Mouse (Mus musculus) heart, embryonic 14.5 days (tissue): Measurements from ENCODE around the gene Sgf29. TPM values are rescaled to one million over a fixed set of nuclear protein-coding genes. Genes with fewer than 3 reads are reported as not detected.
"Not testable (repeated sequence)": the region's sequence is repeated elsewhere in the genome, so short reads cannot be mapped to it uniquely, and the experiment has no call there.

Experiments used
- ATAC-seq: fragments of 200-750 bp; cut with Nextera tagmentation; 2 replicates; pipeline ENCODE4 v1.8.0; 2017; ENCODE audit warnings: low read depth, moderate TSS enrichment; ENCODE audit not compliant: insufficient number of reproducible peaks, insufficient read depth, low FRiP score
- H3K27ac ChIP-seq, 2 experiments: fragments of 200-500 bp in 1 of 2; fragments of 300-500 bp in 1 of 2; sonication (generic) in 1 of 2; replicated peaks in 1 of 2; 2 replicates each; pipeline ENCODE4 v1.5.1; 2012 to 2014; ENCODE audit warnings: low read depth in 2 of 2, low read length in 2 of 2, control low read depth in 1 of 2, mild to moderate bottlenecking in 1 of 2, mixed read lengths in 1 of 2; ENCODE audit not compliant: control insufficient read depth in 1 of 2, insufficient read depth in 1 of 2
- H3K27me3 ChIP-seq: fragments of 300-500 bp; sonication (generic); 2 replicates; pipeline ENCODE4 v1.6.1; 2014; ENCODE audit warnings: mild to moderate bottlenecking, low read length, control low read depth; ENCODE audit not compliant: control insufficient read depth, insufficient read depth
- H3K36me3 ChIP-seq: fragments of 300-500 bp; sonication (generic); 2 replicates; pipeline ENCODE4 v1.6.1; 2014; ENCODE audit warnings: mild to moderate bottlenecking, control low read depth, low read length, mixed read lengths; ENCODE audit not compliant: control insufficient read depth, insufficient read depth
- H3K4me1 ChIP-seq, 2 experiments: fragments of 200-500 bp in 1 of 2; fragments of 300-500 bp in 1 of 2; sonication (generic) in 1 of 2; 2 replicates each; pipeline ENCODE4 v1.6.1; 2012 to 2014; ENCODE audit warnings: low read length in 2 of 2, control low read depth in 1 of 2, mixed read lengths in 1 of 2; ENCODE audit not compliant: control insufficient read depth in 2 of 2, insufficient read depth in 2 of 2
- H3K4me2 ChIP-seq: fragments of 300-500 bp; sonication (generic); 2 replicates; pipeline ENCODE4 v1.6.1; 2014; ENCODE audit warnings: mild to moderate bottlenecking, low read length
- H3K4me3 ChIP-seq, 2 experiments: fragments of 200-500 bp in 1 of 2; fragments of 300-500 bp in 1 of 2; sonication (generic) in 1 of 2; 2 replicates each; pipeline ENCODE4 v1.5.1; 2012 to 2014; ENCODE audit warnings: low read length in 2 of 2, mild to moderate bottlenecking in 2 of 2, control low read depth in 1 of 2, low read depth in 1 of 2, moderate library complexity in 1 of 2; ENCODE audit not compliant: control insufficient read depth in 1 of 2, insufficient read depth in 1 of 2
- H3K9ac ChIP-seq: fragments of 300-500 bp; sonication (generic); 2 replicates; pipeline ENCODE4 v1.6.1; 2014; ENCODE audit warnings: mild to moderate bottlenecking, low read length
- H3K9me3 ChIP-seq: fragments of 300-500 bp; sonication (generic); 2 replicates; pipeline ENCODE4 v1.6.1; 2016; ENCODE audit warnings: low read length, control low read depth; ENCODE audit not compliant: control insufficient read depth
- WGBS: fragments of 180-500 bp; shearing (Covaris S2); extraction: QIAGEN DNeasy Blood & Tissue Kit; methylation state at CpG from one replicate; pipeline ENCODE4 v1.1.7; 2014; 5-methylcytosine and 5-hydroxymethylcytosine counted together
- polyA plus RNA-seq: library from polyadenylated mRNA; unstranded; fragments of >200 nt; fragmentation: Nextera tagmentation; extraction: Ambion mirVana; gene quantifications from 2 replicates; pipeline ENCODE4 v1.2.1, GENCODE M21; 2014

Sgf29 gene
- polyA plus RNA-seq, 1 experiment from 2014 or later = 22.4 TPM

DNA sequence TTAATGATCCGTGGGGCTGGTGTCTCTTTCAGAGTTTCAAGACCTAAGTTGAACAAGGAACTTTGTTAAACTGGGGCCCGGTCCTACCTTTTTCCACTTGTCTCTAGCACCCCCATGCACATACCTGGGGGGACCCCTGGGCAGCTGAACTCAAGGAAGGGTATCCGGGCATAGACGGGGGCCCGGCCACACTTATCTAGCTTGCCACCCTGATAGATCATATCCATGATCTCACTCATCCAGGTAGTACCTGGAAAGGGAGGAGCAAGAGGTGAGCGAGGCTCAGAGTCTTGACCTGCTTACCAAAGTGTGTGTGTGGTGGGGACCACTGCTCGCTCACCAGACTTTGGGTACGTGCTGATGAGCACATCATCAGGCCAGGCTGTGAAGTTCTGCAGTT lies 26.0 kb downstream of the Sgf29 start:
- H3K4me3 ChIP-seq = no peak overlapping the region
- no peaks in the 10 kb centered on the region for H3K9me3 ChIP-seq
- H3K36me3 ChIP-seq = peaks cover 30% of the 10 kb centered on the region
- H3K4me2 ChIP-seq = peak overlapping the region; percentile 1; the same call in 1 of the 2 replicates
- 89% methylated on average over 8 of the region's 8 CpGs for WGBS
- no peak for ATAC-seq
- no peak overlapping the region for H3K27ac ChIP-seq
- no peaks in the 10 kb centered on the region for H3K27me3 ChIP-seq
- no peak overlapping the region for H3K9ac ChIP-seq
- H3K4me1 ChIP-seq = peaks cover 2 to 15% of the 10 kb centered on the region in 2 experiments; a peak in 3 of 4 replicates

DNA sequence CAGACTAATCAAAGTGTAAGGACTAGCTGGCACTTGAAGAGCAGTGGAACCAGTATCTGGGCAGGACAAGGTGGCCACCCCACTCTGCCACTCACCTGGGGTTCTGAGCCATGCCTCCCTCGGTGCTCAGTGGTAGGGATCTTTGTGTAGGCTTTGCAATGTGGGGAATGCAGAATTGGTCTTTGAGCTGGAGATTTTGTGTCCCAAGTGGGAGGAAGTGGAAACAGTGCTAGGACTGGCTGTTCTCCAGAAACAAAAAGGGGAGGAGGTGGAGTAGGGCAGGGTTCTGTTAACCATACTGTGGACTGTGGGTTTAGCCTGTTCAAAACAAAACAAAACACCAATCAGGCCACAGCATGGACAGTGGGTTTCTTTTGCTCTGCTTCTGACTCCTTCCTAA lies 27.1 kb downstream of the Sgf29 start, which contains the start of gene Sult1a1:
Sult1a1 (minus strand) TSS at position 226 of the 400 bp plus-strand sequence.
- peak within 1 kb of the TSS; percentile 1 for H3K4me2 ChIP-seq
- H3K4me1 ChIP-seq = peaks cover 2 to 11% of the 10 kb centered on the region in 2 experiments; a peak in 3 of 4 replicates
- no peaks in the 10 kb centered on the region for H3K9me3 ChIP-seq
- H3K4me3 ChIP-seq = no peak within 1 kb of the TSS
- H3K27me3 ChIP-seq = no peaks in the 10 kb centered on the region
- no peak within 1 kb of the TSS for H3K9ac ChIP-seq
- H3K27ac ChIP-seq = peak within 1 kb of the TSS; percentile 43 to 56
- 37% methylated on average over 1 of the region's 1 CpGs for WGBS
- no peak for ATAC-seq
- H3K36me3 ChIP-seq = peaks cover 29% of the 10 kb centered on the region

- no peak for ATAC-seq
- Histone ChIP-seq H3K9me3 (no peaks in the 10 kb centered on the region), H3K4me2 (no peak overlapping the region)
Observed at GRCm38 (mm10) chr7:126676631-126677220, 27.6 kb downstream of the Sgf29 start.

GRCm38 (mm10) chr7:126678545-126679341 lies 29.6 kb downstream of the Sgf29 start:
- Histone ChIP-seq H3K36me3 (peaks cover 8% of the 10 kb centered on the region; the same call in 1 of the 2 replicates), H3K9me3 (no peaks in the 10 kb centered on the region), H3K27ac (no peak overlapping the region), H3K4me1 (peaks cover 2 to 11% of the 10 kb centered on the region in 2 experiments; a peak in 3 of 4 replicates), H3K4me2 (no peak overlapping the region), H3K27me3 (no peaks in the 10 kb centered on the region), H3K9ac (no peak overlapping the region), H3K4me3 (no peak overlapping the region)
- WGBS = 74% methylated on average over 8 of the region's 8 CpGs
- ATAC-seq = no peak

More at GRCm38 (mm10) chr7:126676631-126677220, 27.6 kb downstream of the Sgf29 start:
- peak overlapping the region in 1 of 2 experiments; percentile 43; a peak in 1 of 4 replicates for H3K27ac ChIP-seq
- H3K4me3 ChIP-seq = no peak overlapping the region
- WGBS = 65% methylated on average over 4 of the region's 4 CpGs
- peaks cover 23% of the 10 kb centered on the region for H3K36me3 ChIP-seq
- peaks cover 2 to 11% of the 10 kb centered on the region in 2 experiments; a peak in 3 of 4 replicates for H3K4me1 ChIP-seq
- no peak overlapping the region for H3K9ac ChIP-seq
- no peaks in the 10 kb centered on the region for H3K27me3 ChIP-seq

DNA sequence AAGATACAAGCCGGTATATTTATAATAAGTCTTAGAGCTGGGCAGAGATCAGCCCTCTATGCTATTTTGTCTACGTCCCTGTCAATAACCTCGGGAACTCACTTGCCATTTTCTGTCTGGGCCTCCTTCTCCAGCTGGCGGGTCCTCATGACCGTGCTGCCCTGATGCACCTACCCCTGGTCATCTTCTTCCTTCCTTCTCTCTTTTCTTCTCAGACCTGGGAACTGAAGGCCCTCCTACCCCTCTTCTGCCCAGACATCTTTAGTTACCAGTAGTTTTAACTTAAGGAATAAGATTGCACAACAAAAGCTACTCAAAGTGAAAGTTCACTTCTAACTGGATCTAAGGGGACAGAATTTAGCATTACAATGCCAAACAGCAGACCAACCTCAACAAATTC lies 30.6 kb downstream of the Sgf29 start:
- Histone ChIP-seq H3K27me3 (no peaks in the 10 kb centered on the region), H3K9ac (no peak overlapping the region), H3K4me1 (peaks cover 2 to 11% of the 10 kb centered on the region in 2 experiments; a peak in 3 of 4 replicates), H3K9me3 (no peaks in the 10 kb centered on the region), H3K4me2 (no peak overlapping the region), H3K27ac (no peak overlapping the region), H3K36me3 (peaks cover 7% of the 10 kb centered on the region; the same call in 1 of the 2 replicates), H3K4me3 (no peak overlapping the region)
- no peak for ATAC-seq
- WGBS = 84% methylated on average over 5 of the region's 5 CpGs

- Histone ChIP-seq H3K27me3 (no peaks in the 10 kb centered on the region), H3K9me3 (no peaks in the 10 kb centered on the region), H3K4me2 (no peak overlapping the region), H3K36me3 (no peaks in the 10 kb centered on the region), H3K27ac (no peak overlapping the region), H3K4me3 (no peak overlapping the region), H3K9ac (no peak overlapping the region), H3K4me1 (peaks cover 0 to 4% of the 10 kb centered on the region in 2 experiments; a peak in 2 of 4 replicates)
- 95% methylated on average over 5 of the region's 5 CpGs for WGBS
- no peak for ATAC-seq
Observed at GRCm38 (mm10) chr7:126681221-126681620, 32.1 kb downstream of the Sgf29 start.

DNA sequence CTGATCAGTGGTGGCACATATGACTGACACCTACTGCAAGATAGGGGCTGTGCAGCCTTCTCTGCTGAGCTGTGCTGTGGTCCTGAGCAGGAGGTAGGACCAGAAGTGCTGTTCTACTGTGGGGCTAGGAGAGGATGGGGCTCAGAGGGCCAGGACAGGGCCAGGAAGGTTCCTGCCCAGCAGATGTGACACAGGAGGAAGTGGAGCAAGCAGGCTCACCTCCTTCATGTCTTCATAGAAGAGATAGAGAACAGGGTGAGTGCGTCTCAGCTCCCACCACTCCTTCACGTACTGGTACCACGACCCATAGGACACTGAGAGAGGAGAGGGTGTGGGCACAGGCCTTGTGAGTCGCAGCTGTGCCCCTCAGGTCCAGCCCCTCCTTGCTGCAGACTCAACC lies 39.0 kb downstream of the Sgf29 start:
- Histone ChIP-seq H3K36me3 (peaks cover 28% of the 10 kb centered on the region), H3K4me1 (peaks cover 8 to 12% of the 10 kb centered on the region in 2 experiments)
- not testable (repeated sequence) for H3K9ac ChIP-seq, H3K4me2 ChIP-seq, H3K27me3 ChIP-seq, H3K4me3 ChIP-seq, ATAC-seq, H3K9me3 ChIP-seq, H3K27ac ChIP-seq
- 79% methylated on average over 4 of the region's 4 CpGs for WGBS
